Mouse (Mus musculus): Measurements from ENCODE around the gene Gm5148. TPM values are rescaled to one million over a fixed set of nuclear protein-coding genes. Genes with fewer than 3 reads are reported as not detected.

Gm5148 gene
- 0.93 and 1.8 TPM in 2 replicates for polyA plus RNA-seq (2012; rRNA removed)

DNA sequence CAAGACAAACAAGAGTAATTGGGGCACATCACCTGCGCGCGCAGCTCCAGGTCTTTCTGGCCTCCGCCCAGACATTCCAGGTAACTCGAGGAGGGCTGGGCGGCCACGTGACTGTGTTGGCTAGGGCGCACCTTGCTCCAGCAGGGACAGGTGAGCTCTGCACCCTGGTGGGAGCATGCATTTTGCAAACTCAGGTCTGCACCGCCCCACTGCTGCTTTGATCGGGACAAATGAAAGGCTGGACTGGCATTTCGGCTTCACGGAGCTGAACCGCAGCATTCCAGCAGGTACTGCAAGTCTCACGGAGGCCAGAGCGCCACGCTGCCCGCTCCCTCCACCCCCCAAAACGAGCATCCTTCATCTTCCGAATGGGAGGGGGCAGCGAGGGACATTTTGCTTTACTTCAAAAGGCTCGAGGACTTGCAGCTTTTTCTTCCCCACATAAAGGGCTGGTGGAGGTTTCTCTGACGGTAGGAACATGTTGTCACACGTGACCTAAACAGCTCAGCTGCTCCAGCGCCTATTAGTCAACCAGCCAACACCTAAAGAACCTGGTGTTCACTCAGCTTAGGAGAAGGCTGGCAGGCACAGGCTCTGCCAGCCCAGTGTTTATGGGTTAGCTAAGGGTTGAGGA is at the start of gene Gm5148:
Gene Gm5148, minus strand, starts transcription at position 320 of the 634 bp plus-strand sequence.
- peak within 1 kb of the TSS; percentile 32; the same call in 1 of the 2 replicates for H3K27ac ChIP-seq (ENCODE audit: control insufficient read depth, insufficient read depth, low read depth, low read length)
- H3K4me3 ChIP-seq (ENCODE audit: control insufficient read depth, low read depth, low read length) = peak within 1 kb of the TSS; percentile 85
- H3K27me3 ChIP-seq (ENCODE audit: control insufficient read depth, insufficient read depth, low read length) = no peaks in the 10 kb centered on the region
- no peaks in the 10 kb centered on the region for H3K36me3 ChIP-seq (ENCODE audit: control insufficient read depth, insufficient read depth, low read length)
- peaks cover 16% of the 10 kb centered on the region for H3K4me1 ChIP-seq (ENCODE audit: control insufficient read depth, insufficient read depth, low read length)
- TF ChIP-seq CTCF (IDR thresholded peaks at IDR 0.05; ENCODE audit: control insufficient read depth, insufficient read depth, insufficient replicate concordance, low read depth, low read length) (no peak), POLR2A (IDR thresholded peaks at IDR 0.05; ENCODE audit: control insufficient read depth, low read depth, low read length) (no peak)

DNA sequence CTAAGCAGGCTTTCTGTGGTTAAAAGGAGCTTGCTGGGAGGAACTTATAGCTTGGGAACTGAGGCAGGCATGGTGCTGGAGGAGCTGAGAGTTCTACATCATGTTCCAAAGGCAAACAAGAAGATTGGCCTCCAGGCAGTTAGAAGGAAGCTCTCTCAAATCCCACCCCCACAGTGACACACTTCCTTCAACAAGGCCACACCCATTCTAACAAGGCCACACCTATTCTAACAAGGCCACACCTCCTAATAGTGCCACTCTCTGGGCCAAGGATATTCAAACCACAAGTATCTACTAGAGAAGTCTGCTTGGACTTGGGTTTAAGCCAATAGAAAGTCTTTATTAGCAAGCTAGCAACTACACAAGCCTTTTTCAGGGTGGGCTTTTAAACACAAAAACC is 46.7 kb upstream of the Gm5148 start:
- Histone ChIP-seq H3K27me3 (ENCODE audit: control insufficient read depth, insufficient read depth, low read length) (no peaks in the 10 kb centered on the region), H3K27ac (ENCODE audit: control insufficient read depth, insufficient read depth, low read depth, low read length) (no peak overlapping the region), H3K4me3 (ENCODE audit: control insufficient read depth, low read depth, low read length) (no peak overlapping the region), H3K36me3 (ENCODE audit: control insufficient read depth, insufficient read depth, low read length) (no peaks in the 10 kb centered on the region), H3K4me1 (ENCODE audit: control insufficient read depth, insufficient read depth, low read length) (0 out of 2 replicates have a peak, but pooled peaks cover 2% of the 10 kb centered on the region)
- TF ChIP-seq POLR2A (IDR thresholded peaks at IDR 0.05; ENCODE audit: control insufficient read depth, low read depth, low read length) = no peak

DNA sequence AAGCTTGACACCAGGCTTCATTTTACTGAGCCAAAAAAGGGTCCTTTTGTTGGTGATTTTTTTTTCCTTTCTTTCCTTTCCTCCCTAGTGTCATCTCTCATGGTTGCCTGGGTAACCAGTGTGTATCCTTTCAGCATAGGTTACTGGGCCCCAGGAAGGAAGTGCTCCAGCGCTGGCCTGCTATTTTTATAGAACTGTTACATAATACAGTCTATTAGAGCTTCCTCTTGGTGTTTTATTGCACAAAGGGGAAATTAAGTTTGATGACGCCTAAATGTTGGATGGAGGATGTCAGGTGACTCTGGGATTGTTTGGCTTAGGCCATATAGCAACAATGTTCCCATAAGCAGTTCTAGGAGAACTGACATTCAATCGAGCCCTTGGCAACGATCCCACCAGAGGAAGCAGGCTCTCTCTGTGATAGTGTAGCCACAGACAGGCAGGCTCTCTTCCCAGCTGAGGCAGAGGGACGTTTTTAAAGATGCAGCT is 45.0 kb upstream of the Gm5148 start:
- peak overlapping the region; percentile 32; the same call in 1 of the 2 replicates for H3K27ac ChIP-seq (ENCODE audit: control insufficient read depth, insufficient read depth, low read depth, low read length)
- H3K27me3 ChIP-seq (ENCODE audit: control insufficient read depth, insufficient read depth, low read length) = no peaks in the 10 kb centered on the region
- no peak overlapping the region for H3K4me3 ChIP-seq (ENCODE audit: control insufficient read depth, low read depth, low read length)
- no peaks in the 10 kb centered on the region for H3K36me3 ChIP-seq (ENCODE audit: control insufficient read depth, insufficient read depth, low read length)
- 0 out of 2 replicates have a peak, but pooled peaks cover 2% of the 10 kb centered on the region for H3K4me1 ChIP-seq (ENCODE audit: control insufficient read depth, insufficient read depth, low read length)
- TF ChIP-seq POLR2A (IDR thresholded peaks at IDR 0.05; ENCODE audit: control insufficient read depth, low read depth, low read length) = no peak
- no peak for TF ChIP-seq CTCF (IDR thresholded peaks at IDR 0.05; ENCODE audit: control insufficient read depth, insufficient read depth, insufficient replicate concordance, low read depth, low read length)

DNA sequence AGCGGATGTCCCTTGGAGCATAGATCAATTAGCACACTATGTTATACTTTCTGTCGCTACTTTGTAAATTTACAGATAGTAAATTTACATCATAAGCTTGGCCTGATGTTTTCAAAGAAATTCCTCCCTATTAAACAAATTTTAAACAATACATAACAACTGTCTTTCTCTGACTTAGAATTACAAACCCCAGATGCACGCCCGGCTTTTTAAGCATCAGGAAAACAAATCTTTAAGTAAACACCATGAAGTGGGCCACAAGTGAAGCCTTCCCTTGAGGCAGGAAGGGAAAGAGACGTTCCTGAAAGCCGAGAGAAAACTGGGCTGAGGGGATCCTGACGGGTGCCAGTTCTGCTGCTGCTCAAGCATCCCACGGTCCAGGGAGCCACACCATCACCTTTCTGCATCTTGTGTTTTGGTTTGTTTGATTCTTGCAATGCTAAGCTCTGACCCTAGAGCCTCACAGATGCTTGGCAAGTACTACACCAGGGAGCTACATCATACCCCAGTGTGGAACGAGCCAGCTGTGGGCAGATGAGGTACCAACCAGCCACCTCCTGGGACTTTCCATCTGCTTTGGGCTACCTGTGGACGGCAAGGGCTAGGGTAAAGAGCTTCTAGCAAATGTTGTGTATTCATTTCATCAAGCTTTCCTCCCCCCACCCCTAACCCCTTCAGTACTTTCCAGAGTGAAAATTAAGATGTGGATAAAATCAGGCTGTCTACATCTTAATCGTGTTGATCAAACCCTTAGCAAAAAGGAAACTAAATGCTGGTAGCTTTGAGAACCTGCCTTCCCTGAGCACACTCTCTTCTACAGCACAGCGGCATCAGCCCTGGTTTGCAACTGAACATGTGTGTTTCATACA is 43.1 kb upstream of the Gm5148 start:
- no peaks in the 10 kb centered on the region for H3K27me3 ChIP-seq (ENCODE audit: control insufficient read depth, insufficient read depth, low read length)
- no peaks in the 10 kb centered on the region for H3K4me1 ChIP-seq (ENCODE audit: control insufficient read depth, insufficient read depth, low read length)
- H3K36me3 ChIP-seq (ENCODE audit: control insufficient read depth, insufficient read depth, low read length) = no peaks in the 10 kb centered on the region
- no peak overlapping the region for H3K27ac ChIP-seq (ENCODE audit: control insufficient read depth, insufficient read depth, low read depth, low read length)
- no peak for TF ChIP-seq POLR2A (IDR thresholded peaks at IDR 0.05; ENCODE audit: control insufficient read depth, low read depth, low read length)
- TF ChIP-seq CTCF (IDR thresholded peaks at IDR 0.05; ENCODE audit: control insufficient read depth, insufficient read depth, insufficient replicate concordance, low read depth, low read length) = no peak
- no peak overlapping the region for H3K4me3 ChIP-seq (ENCODE audit: control insufficient read depth, low read depth, low read length)

DNA sequence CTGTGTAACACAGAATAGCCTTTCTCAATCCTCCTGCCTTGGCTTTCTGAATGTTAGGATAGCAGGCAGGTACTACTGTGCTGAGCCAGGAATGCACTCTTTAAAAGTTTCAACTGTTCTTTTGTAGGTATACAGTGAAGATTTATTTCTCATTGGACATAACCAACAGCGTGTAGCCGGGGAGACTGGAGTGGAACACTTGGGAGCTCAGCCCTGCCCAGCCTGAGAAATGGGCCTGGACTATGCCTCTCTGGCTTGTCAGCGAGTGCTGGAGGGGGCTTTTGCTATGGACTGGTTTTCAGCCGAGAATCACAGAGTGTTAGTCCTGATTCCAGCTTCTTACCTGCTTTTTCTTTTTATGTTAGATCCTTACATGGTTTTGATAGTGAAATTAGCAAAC is 42.3 kb upstream of the Gm5148 start:
- no peaks in the 10 kb centered on the region for H3K36me3 ChIP-seq (ENCODE audit: control insufficient read depth, insufficient read depth, low read length)
- no peak overlapping the region for H3K27ac ChIP-seq (ENCODE audit: control insufficient read depth, insufficient read depth, low read depth, low read length)
- H3K27me3 ChIP-seq (ENCODE audit: control insufficient read depth, insufficient read depth, low read length) = no peaks in the 10 kb centered on the region
- no peak overlapping the region for H3K4me3 ChIP-seq (ENCODE audit: control insufficient read depth, low read depth, low read length)
- H3K4me1 ChIP-seq (ENCODE audit: control insufficient read depth, insufficient read depth, low read length) = no peaks in the 10 kb centered on the region
- TF ChIP-seq CTCF (IDR thresholded peaks at IDR 0.05; ENCODE audit: control insufficient read depth, insufficient read depth, insufficient replicate concordance, low read depth, low read length) (no peak), POLR2A (IDR thresholded peaks at IDR 0.05; ENCODE audit: control insufficient read depth, low read depth, low read length) (no peak)

DNA sequence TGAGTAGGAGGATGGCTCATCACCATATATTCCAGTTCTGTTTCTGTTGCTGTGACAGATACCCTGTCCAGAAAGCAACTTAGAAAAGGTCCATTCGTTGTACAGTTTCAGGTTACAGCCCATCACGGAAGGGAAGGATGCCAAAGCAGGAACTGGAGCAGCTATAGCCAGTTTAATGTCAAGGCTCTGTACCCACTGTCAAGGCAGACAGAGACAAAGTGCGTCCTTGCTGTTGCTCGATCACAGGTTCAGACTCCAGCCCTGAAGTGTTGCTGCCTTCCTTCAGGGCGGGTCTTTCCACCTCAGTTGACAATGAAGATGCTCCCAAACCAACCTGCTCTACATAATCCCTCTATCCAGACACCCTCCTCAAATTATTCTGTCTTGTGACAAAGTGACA is 41.7 kb upstream of the Gm5148 start:
- no peak overlapping the region for H3K27ac ChIP-seq (ENCODE audit: control insufficient read depth, insufficient read depth, low read depth, low read length)
- no peak overlapping the region for H3K4me3 ChIP-seq (ENCODE audit: control insufficient read depth, low read depth, low read length)
- no peak for TF ChIP-seq CTCF (IDR thresholded peaks at IDR 0.05; ENCODE audit: control insufficient read depth, insufficient read depth, insufficient replicate concordance, low read depth, low read length)
- no peak for TF ChIP-seq POLR2A (IDR thresholded peaks at IDR 0.05; ENCODE audit: control insufficient read depth, low read depth, low read length)
- H3K27me3 ChIP-seq (ENCODE audit: control insufficient read depth, insufficient read depth, low read length) = no peaks in the 10 kb centered on the region
- no peaks in the 10 kb centered on the region for H3K36me3 ChIP-seq (ENCODE audit: control insufficient read depth, insufficient read depth, low read length)
- no peaks in the 10 kb centered on the region for H3K4me1 ChIP-seq (ENCODE audit: control insufficient read depth, insufficient read depth, low read length)

DNA sequence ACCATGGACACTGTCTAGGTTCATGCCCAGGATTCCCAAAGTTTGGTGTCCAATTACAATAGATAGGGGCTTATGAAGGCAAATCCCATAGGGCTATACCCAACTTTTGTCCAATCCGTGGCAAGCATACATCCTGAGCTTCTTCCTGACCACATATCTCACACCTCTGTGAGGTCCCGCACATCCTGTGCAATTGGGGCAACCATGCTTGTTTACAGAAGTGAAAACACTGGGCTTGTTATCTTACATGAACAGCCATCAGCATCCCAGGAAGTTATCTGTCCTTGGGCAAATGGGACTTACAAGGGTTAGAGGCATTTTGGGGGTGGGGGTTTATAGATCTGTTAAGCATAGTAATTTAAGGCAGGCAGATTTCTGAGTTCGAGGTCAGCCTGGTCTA is 41.0 kb upstream of the Gm5148 start:
- Histone ChIP-seq H3K36me3 (ENCODE audit: control insufficient read depth, insufficient read depth, low read length) (no peaks in the 10 kb centered on the region), H3K4me3 (ENCODE audit: control insufficient read depth, low read depth, low read length) (no peak overlapping the region), H3K27ac (ENCODE audit: control insufficient read depth, insufficient read depth, low read depth, low read length) (no peak overlapping the region), H3K4me1 (ENCODE audit: control insufficient read depth, insufficient read depth, low read length) (no peaks in the 10 kb centered on the region), H3K27me3 (ENCODE audit: control insufficient read depth, insufficient read depth, low read length) (no peaks in the 10 kb centered on the region)
- TF ChIP-seq POLR2A (IDR thresholded peaks at IDR 0.05; ENCODE audit: control insufficient read depth, low read depth, low read length) (no peak), CTCF (IDR thresholded peaks at IDR 0.05; ENCODE audit: control insufficient read depth, insufficient read depth, insufficient replicate concordance, low read depth, low read length) (no peak)

All from testis, adult 2 months (tissue).